8 mouse cellular contexts compared by ENCODE assay signal in genomic region chr2:30759442-30759841, GRCm38 (mm10). TPM values are rescaled to one million over a fixed set of nuclear protein-coding genes. Genes with fewer than 3 reads are reported as not detected.
DNase-seq lines count a peak whose midpoint lies in the region; ATAC-seq and TF ChIP-seq lines count a peak whose summit lies in the region.

No protein-coding gene starts in this region.

- H3K4me2 ChIP-seq in embryonic facial prominence, embryonic 15.5 days (replicated peaks), result no peak overlapping the region
- H3K4me2 ChIP-seq in neural tube, embryonic 13.5 days, result no peak overlapping the region

- no peak overlapping the region for H3K9ac ChIP-seq in embryonic facial prominence, embryonic 15.5 days
- H3K9ac ChIP-seq in neural tube, embryonic 13.5 days, result no peak overlapping the region

- peaks cover 44% of the 10 kb centered on the region for H3K4me1 ChIP-seq in embryonic facial prominence, embryonic 15.5 days
- H3K4me1 ChIP-seq in kidney, adult 2 months (ENCODE audit: control insufficient read depth, insufficient read depth, low read length), result peaks cover 32% of the 10 kb centered on the region
- H3K4me1 ChIP-seq in neural tube, embryonic 13.5 days (replicated peaks), result peaks cover 32% of the 10 kb centered on the region

- no peaks in the 10 kb centered on the region for H3K27me3 ChIP-seq in embryonic facial prominence, embryonic 15.5 days
- H3K27me3 ChIP-seq in kidney, adult 2 months (replicated peaks; ENCODE audit: control insufficient read depth, insufficient read depth, low read length), result no peaks in the 10 kb centered on the region
- H3K27me3 ChIP-seq in neural tube, embryonic 13.5 days, result no peaks in the 10 kb centered on the region

- H3K4me3 ChIP-seq in layer of hippocampus, adult 2 months, result no peak overlapping the region
- no peak overlapping the region for H3K4me3 ChIP-seq in embryonic facial prominence, embryonic 15.5 days (replicated peaks)
- no peak overlapping the region for H3K4me3 ChIP-seq in kidney, adult 2 months (ENCODE audit: insufficient read depth, low read depth, low read length)
- no peak overlapping the region for H3K4me3 ChIP-seq in neural tube, embryonic 13.5 days

- H3K36me3 ChIP-seq in embryonic facial prominence, embryonic 15.5 days, result no peaks in the 10 kb centered on the region
- H3K36me3 ChIP-seq in kidney, adult 2 months (ENCODE audit: control insufficient read depth, insufficient read depth, low read length), result no peaks in the 10 kb centered on the region
- no peaks in the 10 kb centered on the region for H3K36me3 ChIP-seq in neural tube, embryonic 13.5 days

- TF ChIP-seq CTCF in layer of hippocampus, adult 2 months (conservative IDR thresholded peaks at IDR 0.05), result no peak
- no peak for TF ChIP-seq CTCF in kidney, adult 2 months (conservative IDR thresholded peaks at IDR 0.05; ENCODE audit: insufficient read depth, insufficient read length, low read depth, low read length)

- TF ChIP-seq POLR2A in kidney, adult 2 months (IDR thresholded peaks at IDR 0.05; ENCODE audit: low read depth, low read length), result no peak

- H3K9me3 ChIP-seq in embryonic facial prominence, embryonic 15.5 days (replicated peaks), result 0 out of 2 replicates have a peak, but pooled peaks cover 7% of the 10 kb centered on the region
- peaks cover 15% of the 10 kb centered on the region for H3K9me3 ChIP-seq in neural tube, embryonic 13.5 days

- peak overlapping the region; percentile 89 for H3K27ac ChIP-seq in layer of hippocampus, adult 2 months
- peak overlapping the region; percentile 88 for H3K27ac ChIP-seq in embryonic facial prominence, embryonic 15.5 days (replicated peaks)
- peak overlapping the region; percentile 97 for H3K27ac ChIP-seq in kidney, adult 2 months (ENCODE audit: insufficient read depth, low read depth, low read length)
- peak overlapping the region; percentile 79; the same call in 1 of the 2 replicates for H3K27ac ChIP-seq in neural tube, embryonic 13.5 days (replicated peaks)

- no peak for DNase-seq in layer of hippocampus, adult 2 months (ENCODE audit: low spot score in 2 of 2)
- no peak for DNase-seq in layer of hippocampus, adult 18-20 months (ENCODE audit: low spot score in 2 of 2)
- peak; percentile 55 for DNase-seq in kidney, adult 2 months
- no peak for DNase-seq in gastrocnemius, adult 18-20 months (ENCODE audit: low spot score)
- no peak for DNase-seq in right cerebral cortex, postnatal 36 days (ENCODE audit: low spot score in 2 of 2)
- no peak for DNase-seq in thymus, postnatal 36 days

- 77% methylated on average over 4 of the region's 4 CpGs for WGBS in embryonic facial prominence, embryonic 15.5 days
- 44% methylated on average over 4 of the region's 4 CpGs for WGBS in kidney, adult 2 months
- WGBS in neural tube, embryonic 13.5 days, result 78% methylated on average over 4 of the region's 4 CpGs

- ATAC-seq in embryonic facial prominence, embryonic 15.5 days (ENCODE audit: insufficient number of reproducible peaks, low FRiP score, low TSS enrichment, low read depth), result no peak
- ATAC-seq in neural tube, embryonic 13.5 days (ENCODE audit: low read depth), result no peak

RNA-seq across cellular contexts. Expression of gene 1700001O22Rik, which starts 44.0 kb away (rescaled TPM):
- 1 to 10 TPM; 4.9 to 5.4 TPM for total RNA-seq in layer of hippocampus, adult 2 months (2021)
- 1 to 10 TPM; 4.9 to 5.2 TPM for total RNA-seq in layer of hippocampus, adult 18-20 months (2021)
- polyA plus RNA-seq in embryonic facial prominence, embryonic 15.5 days (2015; fragmentation: Nextera tagmentation; extraction: Ambion mirVana), result 2.7 and 3.7 TPM in 2 replicates
- polyA plus RNA-seq in kidney, adult 2 months (2012; rRNA removed), result 1.7 and 4.1 TPM in 2 replicates
- polyA plus RNA-seq in neural tube, embryonic 13.5 days (2015; fragmentation: Nextera tagmentation; extraction: Ambion mirVana), result 0.91 and 1.3 TPM in 2 replicates
- 1 to 10 TPM; 2.4 to 8.2 TPM for total RNA-seq in gastrocnemius, adult 18-20 months (2021)

RNA-seq across cellular contexts. Expression of gene Ntmt1, which starts 48.2 kb away (rescaled TPM):
- 10 to 100 TPM; 33.1 to 33.5 TPM for total RNA-seq in layer of hippocampus, adult 2 months (2021)
- total RNA-seq in layer of hippocampus, adult 18-20 months (2021), result 10 to 100 TPM; 32.1 to 32.5 TPM
- polyA plus RNA-seq in embryonic facial prominence, embryonic 15.5 days (2015; fragmentation: Nextera tagmentation; extraction: Ambion mirVana), result 85.9 and 87.0 TPM in 2 replicates
- 26.4 and 27.3 TPM in 2 replicates for polyA plus RNA-seq in kidney, adult 2 months (2012; rRNA removed)
- polyA plus RNA-seq in neural tube, embryonic 13.5 days (2015; fragmentation: Nextera tagmentation; extraction: Ambion mirVana), result 101 and 107 TPM in 2 replicates
- 10 to 100 TPM; 10.6 to 11.3 TPM for total RNA-seq in gastrocnemius, adult 18-20 months (2021)
